Mouse (Mus musculus): ENCODE data around the gene Adipoq. TPM values are rescaled to one million over a fixed set of nuclear protein-coding genes. Genes with fewer than 3 reads are reported as not detected.

Gene Adipoq
- polyA plus RNA-seq, 1 experiment = not detected

DNA sequence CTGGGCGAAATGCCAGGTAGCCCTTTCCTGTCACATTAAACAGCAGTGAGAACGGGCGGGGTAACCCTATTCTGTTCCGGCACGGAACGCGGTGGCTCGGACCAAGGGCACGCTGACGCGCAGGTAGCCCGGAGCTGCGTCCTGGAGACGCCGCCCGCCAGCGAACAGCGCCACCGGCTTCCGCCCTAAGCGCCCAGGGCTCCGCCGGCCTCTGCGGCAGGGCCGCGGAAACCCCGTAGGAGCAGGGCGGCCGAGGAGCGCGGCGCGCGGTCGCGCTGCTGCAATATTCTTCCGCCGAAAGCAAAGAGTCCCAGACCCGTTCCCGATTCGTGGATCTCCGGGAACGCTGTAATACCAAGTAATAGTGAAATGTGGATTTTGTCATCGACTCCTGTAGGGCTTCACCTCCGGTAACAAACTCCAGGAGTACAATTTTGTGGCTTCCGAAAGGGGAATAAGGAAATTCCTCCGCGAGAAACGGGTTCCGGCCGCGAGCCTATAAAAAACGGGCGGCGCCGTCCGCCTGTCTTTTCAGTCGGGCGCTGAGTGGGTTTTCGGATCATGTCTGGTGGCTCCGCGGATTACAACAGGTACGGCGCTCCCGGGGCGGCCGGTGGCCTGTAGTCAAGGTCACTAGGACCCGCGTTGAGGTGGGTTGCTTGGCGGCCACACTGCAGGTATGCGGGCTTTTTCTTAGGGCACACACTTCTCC lies 38.9 kb upstream of the Adipoq start, which contains the start of gene Eif4a2:
Gene Eif4a2, plus strand, starts transcription at position 214 of the 712 bp plus-strand sequence.
- Histone ChIP-seq H3K4me3 (ENCODE audit: insufficient read depth, poor library complexity, severe bottlenecking) (peak within 1 kb of the TSS; percentile 69), H3K36me3 (ENCODE audit: control insufficient read depth, insufficient read depth) (peaks cover 42% of the 10 kb centered on the region), H3K79me2 (ENCODE audit: control insufficient read depth, insufficient read depth) (peaks cover 50% of the 10 kb centered on the region), H3K27me3 (ENCODE audit: control insufficient read depth, insufficient read depth, insufficient read length) (no peaks in the 10 kb centered on the region), H3ac (ENCODE audit: control insufficient read depth, insufficient read length, low read depth) (peak within 1 kb of the TSS; percentile 98), H3K79me3 (ENCODE audit: low read depth) (peaks cover 45% of the 10 kb centered on the region)
- TF ChIP-seq CTCF (IDR thresholded peaks at IDR 0.05; ENCODE audit: control insufficient read depth, insufficient read depth, insufficient read length) (peak; percentile 41), MYOD1 (IDR thresholded peaks at IDR 0.05; ENCODE audit: control insufficient read depth, insufficient read length, low read depth) (no peak), MAX (IDR thresholded peaks at IDR 0.05) (peak; percentile 91), CEBPB (IDR thresholded peaks at IDR 0.05; ENCODE audit: low read depth) (no peak), MYOG (IDR thresholded peaks at IDR 0.05; ENCODE audit: control insufficient read depth, extremely low read depth, insufficient read length) (no peak)

DNA sequence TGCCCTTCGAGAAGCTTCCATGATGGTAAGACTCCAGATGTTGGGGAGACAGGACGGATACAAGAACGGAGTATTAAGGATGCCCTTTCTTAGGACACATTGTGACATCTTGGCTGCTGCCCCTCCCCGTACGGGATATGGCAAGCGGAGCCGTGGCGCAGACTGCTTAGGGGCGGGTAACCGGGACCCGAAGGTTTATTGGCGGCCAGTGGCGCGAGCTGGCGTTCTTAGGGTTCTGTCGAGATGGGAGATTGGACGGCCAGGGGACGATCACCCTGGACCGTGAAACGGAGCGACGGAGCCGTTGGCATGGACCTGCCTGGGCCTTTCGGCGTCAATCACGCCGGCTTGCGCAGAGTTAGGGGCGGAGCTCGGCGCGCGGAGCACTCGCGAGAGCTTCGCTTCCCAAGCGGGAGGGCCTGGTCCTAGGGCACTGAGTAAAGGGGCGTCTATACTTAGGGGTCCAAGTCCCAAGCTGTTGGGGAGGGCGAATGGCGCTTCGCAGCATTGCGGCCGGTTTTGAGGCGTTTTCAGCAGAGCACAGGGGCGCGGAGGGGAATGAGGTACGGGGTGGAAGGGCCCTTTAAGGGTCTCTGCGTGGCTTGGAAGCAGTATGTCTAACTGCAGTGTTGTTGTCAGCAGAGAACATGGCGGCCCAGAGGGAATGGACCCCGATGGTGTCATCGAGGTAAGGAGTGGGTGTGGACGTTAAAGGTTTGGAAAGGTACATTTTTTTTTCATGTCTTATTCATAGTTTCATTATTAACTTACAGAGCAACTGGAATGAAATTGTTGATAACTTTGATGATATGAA lies 38.2 kb upstream of the Adipoq start:
- H3K4me3 ChIP-seq (ENCODE audit: insufficient read depth, poor library complexity, severe bottlenecking) = peak overlapping the region; percentile 69
- TF ChIP-seq CEBPB (IDR thresholded peaks at IDR 0.05; ENCODE audit: low read depth) (no peak), CTCF (IDR thresholded peaks at IDR 0.05; ENCODE audit: control insufficient read depth, insufficient read depth, insufficient read length) (no peak), FOSL1 (IDR thresholded peaks at IDR 0.05; ENCODE audit: insufficient read depth, low read length, poor library complexity, severe bottlenecking) (no peak), USF1 (IDR thresholded peaks at IDR 0.05; ENCODE audit: low read depth) (no peak), MYOD1 (IDR thresholded peaks at IDR 0.05; ENCODE audit: control insufficient read depth, insufficient read length, low read depth) (no peak)
- H3K36me3 ChIP-seq (ENCODE audit: control insufficient read depth, insufficient read depth) = peaks cover 49% of the 10 kb centered on the region
- H3K79me2 ChIP-seq (ENCODE audit: control insufficient read depth, insufficient read depth) = peaks cover 56% of the 10 kb centered on the region
- H3K79me3 ChIP-seq (ENCODE audit: low read depth) = peaks cover 48% of the 10 kb centered on the region
- peak overlapping the region; percentile 98 for H3ac ChIP-seq (ENCODE audit: control insufficient read depth, insufficient read length, low read depth)
- H3K27me3 ChIP-seq (ENCODE audit: control insufficient read depth, insufficient read depth, insufficient read length) = no peaks in the 10 kb centered on the region

DNA sequence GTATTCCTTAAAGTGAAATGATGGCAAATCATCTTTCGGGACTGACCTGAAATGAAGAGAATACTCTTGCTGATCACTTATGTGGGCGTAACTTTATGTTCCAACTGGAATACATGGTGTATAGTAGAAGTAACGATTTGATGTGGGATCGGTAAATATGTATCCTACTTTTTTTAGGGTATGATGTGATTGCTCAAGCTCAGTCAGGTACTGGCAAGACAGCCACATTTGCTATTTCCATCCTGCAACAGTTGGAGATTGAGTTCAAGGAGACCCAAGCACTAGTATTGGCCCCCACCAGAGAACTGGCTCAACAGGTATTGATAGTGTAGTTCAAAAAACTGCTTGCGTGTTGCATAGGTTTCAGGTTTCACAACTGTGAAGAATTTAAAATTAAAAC lies 37.4 kb upstream of the Adipoq start:
- peak overlapping the region; percentile 69 for H3K4me3 ChIP-seq (ENCODE audit: insufficient read depth, poor library complexity, severe bottlenecking)
- H3K27me3 ChIP-seq (ENCODE audit: control insufficient read depth, insufficient read depth, insufficient read length) = no peaks in the 10 kb centered on the region
- peaks cover 48% of the 10 kb centered on the region for H3K79me3 ChIP-seq (ENCODE audit: low read depth)
- peaks cover 53% of the 10 kb centered on the region for H3K36me3 ChIP-seq (ENCODE audit: control insufficient read depth, insufficient read depth)
- TF ChIP-seq CEBPB (IDR thresholded peaks at IDR 0.05; ENCODE audit: low read depth) (no peak), CTCF (IDR thresholded peaks at IDR 0.05; ENCODE audit: control insufficient read depth, insufficient read depth, insufficient read length) (no peak), MYOD1 (IDR thresholded peaks at IDR 0.05; ENCODE audit: control insufficient read depth, insufficient read length, low read depth) (no peak), USF1 (IDR thresholded peaks at IDR 0.05; ENCODE audit: low read depth) (no peak), MYOG (IDR thresholded peaks at IDR 0.05; ENCODE audit: control insufficient read depth, extremely low read depth, insufficient read length) (no peak)
- peak overlapping the region; percentile 74 for H3ac ChIP-seq (ENCODE audit: control insufficient read depth, insufficient read length, low read depth)
- H3K79me2 ChIP-seq (ENCODE audit: control insufficient read depth, insufficient read depth) = peaks cover 56% of the 10 kb centered on the region

DNA sequence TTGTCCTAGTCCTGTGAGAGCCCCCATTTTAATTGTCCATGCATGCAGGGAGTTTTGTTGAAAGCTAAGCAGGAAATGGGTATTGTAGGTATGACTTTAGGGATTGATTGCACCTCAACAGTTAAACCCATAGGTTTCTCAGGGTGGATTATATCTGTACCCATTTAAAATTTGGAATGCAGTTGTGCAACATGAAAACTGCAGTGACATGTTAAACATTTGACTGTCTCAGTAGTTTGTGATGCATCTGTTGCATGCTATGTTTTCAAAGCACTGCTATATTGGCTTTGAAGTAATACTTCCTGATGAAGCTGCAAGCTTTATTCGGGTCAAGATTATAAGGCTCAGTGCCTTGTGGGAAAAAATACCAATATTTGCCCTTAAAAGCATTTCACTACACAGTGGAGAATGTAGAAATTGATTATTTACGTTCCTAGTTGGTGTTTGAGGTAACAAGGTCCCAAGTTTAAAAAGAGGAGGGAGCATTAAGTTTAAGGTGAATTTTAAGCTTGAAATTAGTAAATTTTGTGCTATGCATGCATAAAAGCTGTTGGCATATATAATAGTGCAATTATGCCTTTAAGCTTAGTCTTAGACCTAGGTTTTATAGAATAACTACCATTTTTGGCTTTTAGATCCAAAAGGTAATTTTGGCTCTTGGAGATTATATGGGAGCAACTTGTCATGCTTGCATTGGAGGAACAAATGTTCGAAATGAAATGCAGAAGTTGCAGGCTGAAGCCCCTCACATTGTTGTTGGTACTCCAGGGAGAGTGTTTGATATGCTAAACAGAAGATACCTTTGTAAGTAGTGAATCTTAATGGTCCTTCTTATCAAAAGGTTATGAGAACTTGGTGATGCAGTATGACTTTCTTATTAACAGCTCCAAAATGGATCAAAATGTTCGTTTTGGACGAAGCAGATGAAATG lies 36.7 kb upstream of the Adipoq start:
- Histone ChIP-seq H3K79me2 (ENCODE audit: control insufficient read depth, insufficient read depth) (peaks cover 56% of the 10 kb centered on the region), H3K27me3 (ENCODE audit: control insufficient read depth, insufficient read depth, insufficient read length) (no peaks in the 10 kb centered on the region), H3K4me3 (ENCODE audit: insufficient read depth, poor library complexity, severe bottlenecking) (peak overlapping the region; percentile 69), H3K36me3 (ENCODE audit: control insufficient read depth, insufficient read depth) (peaks cover 57% of the 10 kb centered on the region), H3K79me3 (ENCODE audit: low read depth) (peaks cover 48% of the 10 kb centered on the region), H3ac (ENCODE audit: control insufficient read depth, insufficient read length, low read depth) (peak overlapping the region; percentile 74)
- no peak for TF ChIP-seq CEBPB (IDR thresholded peaks at IDR 0.05; ENCODE audit: low read depth)
- TF ChIP-seq MYOG (IDR thresholded peaks at IDR 0.05; ENCODE audit: control insufficient read depth, extremely low read depth, insufficient read length) = no peak
- no peak for TF ChIP-seq MYOD1 (IDR thresholded peaks at IDR 0.05; ENCODE audit: control insufficient read depth, insufficient read length, low read depth)
- no peak for TF ChIP-seq FOSL1 (IDR thresholded peaks at IDR 0.05; ENCODE audit: insufficient read depth, low read length, poor library complexity, severe bottlenecking)
- TF ChIP-seq MAX (IDR thresholded peaks at IDR 0.05) = no peak
- no peak for TF ChIP-seq CTCF (IDR thresholded peaks at IDR 0.05; ENCODE audit: control insufficient read depth, insufficient read depth, insufficient read length)
- TF ChIP-seq USF1 (IDR thresholded peaks at IDR 0.05; ENCODE audit: low read depth) = no peak

DNA sequence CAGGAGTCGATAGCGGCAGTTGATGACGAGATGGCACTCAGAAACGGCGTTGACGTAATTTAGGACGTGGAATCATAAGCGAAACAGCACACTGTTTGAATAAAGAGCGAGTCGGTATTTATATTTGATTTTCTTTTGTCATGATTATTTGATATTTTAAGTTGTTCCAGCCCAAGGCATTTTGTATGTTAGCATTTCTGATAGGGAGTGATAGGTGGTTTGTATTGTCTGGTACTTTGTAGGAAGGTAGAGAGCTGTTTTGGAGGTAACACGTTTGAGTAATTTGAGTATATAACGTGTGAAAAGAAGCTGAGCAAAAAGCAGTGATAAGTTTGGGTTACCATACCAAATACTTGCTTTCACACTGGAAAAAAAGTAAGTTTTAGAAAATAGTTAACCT lies 34.0 kb upstream of the Adipoq start:
- Histone ChIP-seq H3K36me3 (ENCODE audit: control insufficient read depth, insufficient read depth) (peaks cover 76% of the 10 kb centered on the region), H3K4me3 (ENCODE audit: insufficient read depth, poor library complexity, severe bottlenecking) (no peak overlapping the region)
- no peak for TF ChIP-seq CEBPB (IDR thresholded peaks at IDR 0.05; ENCODE audit: low read depth)
- no peak for TF ChIP-seq FOSL1 (IDR thresholded peaks at IDR 0.05; ENCODE audit: insufficient read depth, low read length, poor library complexity, severe bottlenecking)
- no peak for TF ChIP-seq MYOD1 (IDR thresholded peaks at IDR 0.05; ENCODE audit: control insufficient read depth, insufficient read length, low read depth)
- TF ChIP-seq MYOG (IDR thresholded peaks at IDR 0.05; ENCODE audit: control insufficient read depth, extremely low read depth, insufficient read length) = no peak
- TF ChIP-seq USF1 (IDR thresholded peaks at IDR 0.05; ENCODE audit: low read depth) = no peak
- TF ChIP-seq CTCF (IDR thresholded peaks at IDR 0.05; ENCODE audit: control insufficient read depth, insufficient read depth, insufficient read length) = no peak
- no peak for TF ChIP-seq MAX (IDR thresholded peaks at IDR 0.05)

More for the DNA sequence above, 34.0 kb upstream of the Adipoq start:
- Histone ChIP-seq H3K79me3 (ENCODE audit: low read depth) (peaks cover 48% of the 10 kb centered on the region), H3K27me3 (ENCODE audit: control insufficient read depth, insufficient read depth, insufficient read length) (no peaks in the 10 kb centered on the region), H3ac (ENCODE audit: control insufficient read depth, insufficient read length, low read depth) (no peak overlapping the region), H3K79me2 (ENCODE audit: control insufficient read depth, insufficient read depth) (peaks cover 56% of the 10 kb centered on the region)

Measured in C2C12 (cell line).